Mouse (Mus musculus) embryonic stem cell, embryonic (primary cell): ENCODE measurements at regions not wholly inside any gene's neighbourhood (a gene's known extent, or its start where the extent isn't known, plus 50 kb on each side); places are given as distances from the start of the nearest gene placed in this dataset.

Experiments used
- CTCF ChIA-PET, 4 experiments: fragments of 300-600 bp in 2 of 4; fragments of 350-600 bp in 2 of 4; sonication (Branson Sonifier 250); formaldehyde crosslinking; loops; one replicate each; lab custom pipeline; 2022; ENCODE audit warnings: inconsistent platforms in 2 of 4; lab: Charles Lee
- POLR2A ChIA-PET, 4 experiments: fragments of 300-600 bp in 2 of 4; fragments of 350-600 bp in 2 of 4; sonication (Branson Sonifier 250); formaldehyde crosslinking; loops; one replicate each; lab custom pipeline; 2022; ENCODE audit warnings: antibody characterized with exemption in 4 of 4, inconsistent platforms in 1 of 4; lab: Charles Lee

DNA sequence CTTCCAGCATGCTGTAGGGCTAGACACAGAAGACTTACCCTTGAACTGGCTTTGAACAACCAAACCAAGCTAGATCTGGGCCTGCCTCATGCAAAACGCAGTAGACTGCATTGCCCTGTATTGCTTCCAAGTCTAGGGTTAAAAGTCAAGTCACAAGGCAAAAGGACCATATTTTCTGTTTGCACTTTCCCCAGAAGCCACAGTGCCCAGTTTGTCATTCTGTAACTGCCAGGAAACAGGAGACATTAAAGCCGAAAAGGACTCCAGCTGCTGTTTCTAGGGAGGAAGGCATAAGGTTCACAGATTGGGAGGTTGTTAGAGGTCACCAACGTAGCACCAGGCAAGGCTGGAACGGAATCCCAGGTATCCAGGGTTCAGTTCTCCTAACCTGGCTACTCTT is 72.8 kb upstream of the Bcl6 start:
- ChIA-PET POLR2A (no interaction called here), CTCF (no interaction called here)

DNA sequence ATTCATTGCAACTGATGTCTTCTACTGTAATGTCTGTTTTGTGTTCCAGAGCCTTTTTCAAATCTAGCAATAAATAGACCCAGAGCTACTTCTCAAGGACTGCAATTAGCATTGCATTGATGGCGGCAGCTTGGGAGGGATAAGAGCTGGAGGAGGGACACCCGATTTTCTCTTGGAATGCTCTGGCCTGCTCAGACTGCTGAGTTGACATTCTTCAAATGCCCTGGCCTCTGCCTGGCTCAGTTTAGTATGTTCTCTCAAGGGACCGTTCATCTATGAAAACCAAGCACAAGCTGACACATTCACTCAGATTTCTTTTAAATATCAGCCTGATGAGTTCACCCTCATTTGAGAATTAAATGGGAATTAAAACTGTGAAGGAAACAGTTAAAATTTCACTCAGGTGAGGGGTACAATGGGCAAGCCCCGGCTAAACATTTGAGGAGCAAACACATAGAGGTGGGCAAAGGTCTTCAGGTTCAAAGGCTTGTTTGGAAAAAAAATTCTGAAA is 70.5 kb upstream of the Bcl6 start:
- ChIA-PET POLR2A (interaction anchor here in 1 of 4 experiments (1.1 to 1.9 kb wide), 2 partner anchors 11 to 14 kb away, joined by 3 to 6 read pairs; no protein-coding TSS in a partner anchor), CTCF (no interaction called here)

DNA sequence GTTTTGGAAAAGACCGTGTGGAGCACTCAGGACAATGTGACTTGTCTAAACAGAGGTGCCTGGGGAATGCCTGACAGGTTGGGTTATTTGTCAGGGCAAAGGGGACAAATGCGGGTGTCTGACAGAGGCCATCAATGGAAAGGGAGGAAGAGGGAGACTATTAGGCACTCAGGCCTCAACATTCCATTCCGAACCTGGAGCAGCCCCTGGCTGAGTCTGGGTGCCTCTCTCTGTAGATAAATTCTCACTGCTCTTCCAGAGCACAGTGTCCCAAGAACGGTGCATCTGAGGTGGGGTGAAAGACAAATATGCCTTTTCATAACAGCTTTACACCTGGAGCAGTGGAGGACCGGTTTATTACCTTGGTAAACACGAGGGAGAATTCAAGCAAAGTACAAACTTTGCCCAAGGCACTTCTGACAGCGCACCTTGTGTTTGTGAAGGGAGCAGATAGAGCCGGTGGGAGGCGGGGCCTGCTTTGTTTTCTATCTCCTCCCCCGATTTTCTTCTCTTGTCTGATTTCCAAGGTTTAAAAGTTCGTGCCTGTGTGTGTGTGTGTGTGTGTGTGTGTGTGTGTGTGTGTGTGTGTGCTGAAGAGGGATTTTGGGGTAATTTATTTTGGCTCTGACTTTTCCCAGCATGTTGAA is 68.4 kb upstream of the Bcl6 start:
- POLR2A ChIA-PET, result no interaction called here
- CTCF ChIA-PET, result no interaction called here

DNA sequence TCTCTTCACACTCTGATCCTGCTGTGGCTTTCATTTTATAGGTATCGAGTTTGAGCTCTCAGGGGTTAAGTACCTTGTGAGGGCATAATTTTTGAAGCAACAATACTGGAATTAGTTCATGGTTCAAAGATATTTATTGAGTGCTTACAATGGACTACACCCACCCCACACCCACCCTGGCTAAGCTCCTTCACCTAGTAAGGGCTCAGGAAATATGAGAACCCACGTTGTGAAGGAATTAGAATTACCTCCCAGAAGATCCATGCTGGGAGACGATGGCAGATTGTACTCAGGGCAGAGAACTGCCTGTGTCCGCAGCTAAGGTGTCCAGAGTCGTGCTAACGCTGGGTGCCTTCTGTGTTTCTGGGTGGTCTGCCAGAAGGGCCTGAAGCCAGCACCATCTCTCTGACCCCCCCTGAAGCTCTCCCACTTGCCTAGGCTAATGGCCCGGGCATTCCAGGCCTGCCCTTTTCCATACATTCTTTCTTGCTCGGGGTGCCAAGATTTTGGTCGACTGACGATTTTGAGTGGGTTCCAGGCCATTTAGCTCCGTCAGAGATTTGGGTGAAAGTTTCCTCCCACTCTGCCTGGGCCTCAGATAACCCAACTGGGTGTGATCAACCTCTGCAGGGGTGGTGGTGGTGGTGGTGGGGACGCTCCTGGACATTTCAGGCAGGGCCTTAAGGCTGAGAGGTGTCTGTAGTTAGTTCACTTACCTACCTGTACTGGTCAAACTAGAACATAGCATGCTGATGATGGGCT is 67.7 kb upstream of the Bcl6 start:
- CTCF ChIA-PET, result no interaction called here
- POLR2A ChIA-PET, result no interaction called here

DNA sequence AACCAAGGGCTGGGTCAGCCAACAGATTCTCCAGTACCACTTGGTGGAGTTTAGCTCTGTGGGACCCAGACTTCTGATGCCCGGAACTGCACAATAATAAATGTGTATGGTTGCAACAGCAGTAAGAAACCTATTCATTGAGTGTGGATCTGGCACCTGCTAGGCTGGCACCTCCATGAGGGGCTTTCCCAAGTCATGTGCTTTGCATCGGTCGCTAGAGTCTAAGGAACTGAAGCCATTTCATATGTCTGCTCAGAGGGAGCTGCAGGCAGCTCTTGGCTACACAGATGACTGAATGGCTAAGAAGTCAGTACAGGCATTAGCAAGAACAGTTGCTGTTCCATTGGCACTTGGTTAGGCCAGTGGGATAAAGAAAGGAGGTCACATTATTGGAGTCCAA is 65.6 kb upstream of the Bcl6 start:
- CTCF ChIA-PET, result no interaction called here
- POLR2A ChIA-PET, result no interaction called here

DNA sequence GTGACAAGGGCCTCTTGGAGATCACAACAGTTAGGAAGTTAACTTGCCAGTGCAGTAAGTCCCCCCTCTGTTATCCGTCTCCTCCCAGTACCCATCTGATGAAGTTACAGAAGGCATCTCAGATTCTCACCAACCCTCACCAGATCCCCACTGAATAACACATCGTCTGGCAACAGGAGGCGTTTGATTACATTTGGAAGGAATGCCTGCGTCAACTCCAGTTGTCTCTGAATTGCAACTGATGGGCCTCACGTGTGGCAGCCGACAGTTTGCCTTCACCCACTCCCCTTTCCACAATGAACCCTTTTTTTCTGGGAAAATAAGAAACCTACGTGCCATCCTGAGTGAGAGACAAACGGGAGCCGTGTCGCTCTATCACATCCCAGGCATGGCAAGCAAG is 64.8 kb upstream of the Bcl6 start:
- CTCF ChIA-PET, result no interaction called here
- POLR2A ChIA-PET, result no interaction called here

DNA sequence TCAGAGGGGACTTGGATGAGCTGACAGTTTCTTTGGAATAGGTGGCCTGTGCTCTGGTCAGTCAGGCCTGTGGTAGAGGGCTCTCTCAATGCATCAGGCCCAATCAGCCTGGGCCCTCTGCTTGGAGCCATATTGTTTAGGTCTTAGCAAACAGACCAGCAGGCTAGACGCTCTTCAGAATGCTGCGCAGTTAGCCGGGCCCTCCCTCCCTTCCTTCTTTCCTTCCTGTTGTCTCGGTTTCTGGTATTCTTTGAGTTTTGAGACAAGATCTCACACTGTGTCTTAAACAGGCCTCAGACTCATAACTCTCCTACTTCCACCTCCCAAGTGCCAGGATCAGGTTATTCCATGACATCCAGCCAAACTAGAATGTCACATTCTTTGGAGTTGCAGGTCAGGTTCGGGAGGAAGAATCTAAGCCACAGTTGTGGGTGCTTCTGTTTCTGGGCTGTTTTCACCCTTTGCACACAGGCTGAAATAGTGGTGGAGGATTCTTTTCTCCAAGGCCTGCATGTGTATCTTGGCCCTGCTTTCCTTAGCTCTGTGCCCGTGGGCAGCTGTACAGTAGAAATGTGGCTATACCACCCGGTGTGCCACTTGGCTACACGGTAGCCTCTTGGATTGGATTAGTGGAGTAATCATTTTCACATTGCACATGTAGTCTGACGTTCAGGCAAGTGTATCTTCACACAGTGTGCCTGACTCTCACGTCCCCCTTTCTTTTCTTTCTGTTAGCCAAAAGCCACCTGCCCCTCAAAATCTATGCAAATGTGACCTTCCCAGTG is 62.4 kb upstream of the Bcl6 start:
- ChIA-PET POLR2A (no interaction called here), CTCF (no interaction called here)

DNA sequence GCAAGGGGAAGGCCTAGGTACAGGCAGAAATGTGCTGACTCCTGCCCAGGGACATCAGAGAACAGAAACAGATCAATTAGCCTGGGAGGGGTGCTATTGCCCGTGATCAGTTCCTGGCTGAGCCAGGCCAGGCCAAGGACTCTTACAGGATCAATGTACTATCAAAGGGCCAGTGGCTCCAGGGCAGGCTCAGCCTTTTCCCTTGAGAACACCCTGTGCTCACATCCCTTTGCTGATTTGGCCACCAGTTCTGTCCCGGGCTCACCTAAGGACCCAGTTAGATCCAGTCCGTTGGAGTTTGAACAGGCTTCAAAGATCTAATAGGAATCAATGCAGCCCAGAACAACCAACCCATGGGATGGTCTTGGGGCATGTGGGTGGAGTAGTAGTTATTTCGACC is 55.1 kb upstream of the Bcl6 start:
- POLR2A ChIA-PET, result no interaction called here
- CTCF ChIA-PET, result no interaction called here

DNA sequence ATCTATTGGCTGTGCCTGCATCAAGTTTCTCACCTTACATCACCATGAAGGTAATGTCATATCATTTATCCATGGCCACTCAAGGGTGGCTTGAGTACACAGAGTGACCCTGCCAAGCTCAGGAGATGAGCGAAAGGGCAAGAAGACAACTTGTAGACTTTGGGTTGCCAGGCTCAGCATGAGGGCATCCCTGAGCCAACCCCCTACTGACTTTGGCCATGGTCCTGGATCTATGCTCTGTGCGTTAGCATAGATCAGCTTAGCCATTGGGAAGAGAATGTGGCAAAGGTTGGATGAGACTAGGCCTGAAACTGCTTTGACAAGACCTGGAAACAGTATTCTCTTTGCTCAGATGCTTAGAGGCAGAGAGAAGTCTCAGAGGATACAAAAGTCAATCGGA is 54.3 kb upstream of the Bcl6 start:
- CTCF ChIA-PET, result no interaction called here
- POLR2A ChIA-PET, result no interaction called here

DNA sequence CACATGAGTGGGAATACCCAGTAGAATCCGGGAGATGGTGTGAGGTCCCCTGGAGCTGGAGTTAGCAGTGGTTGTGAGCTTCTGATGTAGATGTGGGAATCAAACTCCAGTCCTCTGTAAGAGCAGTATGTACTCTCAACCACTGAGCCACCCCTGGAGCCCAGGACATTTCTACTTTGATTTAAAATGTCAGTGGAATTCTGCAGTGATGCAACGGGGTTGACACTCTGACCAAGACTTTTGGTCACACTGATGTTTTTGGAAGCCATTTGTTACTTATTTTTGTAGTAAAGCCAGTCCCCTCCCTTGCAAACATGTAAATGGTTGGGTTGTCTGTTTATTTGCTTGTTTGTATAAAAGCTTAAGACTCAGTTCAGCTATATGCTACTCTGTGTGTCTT is 53.6 kb upstream of the Bcl6 start:
- ChIA-PET CTCF (no interaction called here), POLR2A (no interaction called here)

DNA sequence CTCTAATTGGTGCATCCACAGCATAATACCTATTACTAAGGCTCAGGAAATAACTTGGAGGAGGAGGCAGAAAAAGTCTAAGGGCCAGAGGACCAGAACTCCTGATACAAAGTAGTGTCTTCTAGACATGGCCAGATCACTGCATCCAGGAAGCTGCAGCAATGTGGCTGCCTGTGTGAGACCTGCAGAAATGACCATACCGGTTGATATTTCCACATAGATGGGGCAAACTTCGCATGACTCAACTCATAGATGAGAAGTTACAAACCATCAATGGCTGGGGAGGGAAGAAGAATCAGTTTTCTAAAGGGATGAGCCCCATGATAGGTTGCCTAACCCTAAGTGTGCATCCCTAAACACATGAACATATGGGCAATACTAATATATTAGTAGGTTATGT is 52.8 kb upstream of the Bcl6 start:
- CTCF ChIA-PET, result no interaction called here
- POLR2A ChIA-PET, result interaction anchor here in 1 of 4 experiments (0.8 kb wide), 1 partner anchor 53 kb away, joined by 3 read pairs; the partner anchor contains the start of gene Bcl6

DNA sequence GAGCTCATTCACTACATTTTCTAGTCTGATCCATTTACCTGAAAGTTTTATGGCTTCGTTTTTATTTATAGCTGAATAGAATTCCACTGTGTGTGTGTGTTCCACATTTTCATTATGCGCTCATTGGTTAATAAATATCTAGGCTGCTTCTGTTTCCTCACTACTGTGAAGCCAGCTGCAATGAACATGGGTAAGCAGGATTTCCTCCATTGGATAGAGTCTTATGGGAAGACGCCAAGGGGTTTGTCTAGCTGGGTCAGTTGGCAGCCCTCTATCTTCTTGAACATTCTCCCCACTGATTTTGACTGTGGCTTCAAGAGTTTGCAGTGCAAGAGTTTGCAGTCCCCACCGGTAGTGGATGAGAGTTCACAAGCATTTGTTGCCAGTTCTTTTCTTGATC is 51.1 kb upstream of the Bcl6 start:
- ChIA-PET CTCF (interaction anchor here in 1 of 4 experiments (0.7 kb wide), 1 partner anchor 56 kb away, joined by 3 read pairs; no protein-coding TSS in a partner anchor), POLR2A (interaction anchor here in 1 of 4 experiments (0.6 kb wide), 1 partner anchor 777 kb away, joined by 3 read pairs; no protein-coding TSS in a partner anchor)
